Mouse (Mus musculus) E14TG2a.4 (cell line): ENCODE results near the gene Dcdc2a.

Experiments
- H3K27me3 ChIP-seq: 2 replicates; pipeline ENCODE4 v1.6.1; 2014; ENCODE audit warnings: low read length, control low read depth; ENCODE audit not compliant: insufficient read depth
- H3K36me3 ChIP-seq: 2 replicates; pipeline ENCODE4 v1.6.1; 2014; ENCODE audit warnings: low read length, control low read depth; ENCODE audit not compliant: insufficient read depth
- H3K4me1 ChIP-seq: replicated peaks from 2 replicates; pipeline ENCODE4 v1.6.1; 2014; ENCODE audit warnings: low read depth, low read length, control low read depth
- H3K4me3 ChIP-seq: replicated peaks from 2 replicates; pipeline ENCODE4 v1.5.1; 2014; ENCODE audit warnings: mild to moderate bottlenecking, low read length
- H3K9me3 ChIP-seq: 2 replicates; pipeline ENCODE4 v1.6.1; 2014; ENCODE audit warnings: low read length, control low read depth
- CTCF ChIP-seq: conservative IDR thresholded peaks from 2 replicates; pipeline ENCODE4 v1.5.1; 2014; ENCODE audit warnings: low read length
- NANOG ChIP-seq: IDR thresholded peaks from 2 replicates; pipeline ENCODE4 v1.6.1; 2014; ENCODE audit warnings: borderline replicate concordance, low read length, mixed read lengths
- POU5F1 ChIP-seq: IDR thresholded peaks from 2 replicates; pipeline ENCODE4 v1.6.1; 2014; ENCODE audit warnings: low read length, borderline replicate concordance

Gene Dcdc2a

GRCm38 (mm10) chr13:25105671-25106070 is 49.9 kb downstream of the Dcdc2a start:
- peaks cover 5% of the 10 kb centered on the region; the same call in 1 of the 2 replicates for H3K27me3 ChIP-seq
- peaks cover 7% of the 10 kb centered on the region for H3K4me1 ChIP-seq
- no peak overlapping the region for H3K4me3 ChIP-seq
- no peaks in the 10 kb centered on the region for H3K36me3 ChIP-seq
- TF ChIP-seq NANOG: no peak
- no peak for TF ChIP-seq POU5F1
- TF ChIP-seq CTCF: no peak
- H3K9me3 ChIP-seq: no peaks in the 10 kb centered on the region

GRCm38 (mm10) chr13:25106740-25107139 is 50.9 kb downstream of the Dcdc2a start:
- H3K4me1 ChIP-seq: peaks cover 7% of the 10 kb centered on the region
- H3K27me3 ChIP-seq: peaks cover 1% of the 10 kb centered on the region; the same call in 1 of the 2 replicates
- H3K36me3 ChIP-seq: no peaks in the 10 kb centered on the region
- no peak overlapping the region for H3K4me3 ChIP-seq
- no peak for TF ChIP-seq NANOG
- TF ChIP-seq CTCF: no peak
- TF ChIP-seq POU5F1: no peak
- H3K9me3 ChIP-seq: no peaks in the 10 kb centered on the region

- no peak overlapping the region for H3K4me3 ChIP-seq
- H3K4me1 ChIP-seq: no peaks in the 10 kb centered on the region
- no peaks in the 10 kb centered on the region for H3K9me3 ChIP-seq
- no peaks in the 10 kb centered on the region for H3K36me3 ChIP-seq
- TF ChIP-seq POU5F1 (no peak), NANOG (no peak), CTCF (no peak)
- no peaks in the 10 kb centered on the region for H3K27me3 ChIP-seq
These were observed 52.5 kb downstream of the Dcdc2a start for GRCm38 (mm10) chr13:25108353-25108752.

DNA sequence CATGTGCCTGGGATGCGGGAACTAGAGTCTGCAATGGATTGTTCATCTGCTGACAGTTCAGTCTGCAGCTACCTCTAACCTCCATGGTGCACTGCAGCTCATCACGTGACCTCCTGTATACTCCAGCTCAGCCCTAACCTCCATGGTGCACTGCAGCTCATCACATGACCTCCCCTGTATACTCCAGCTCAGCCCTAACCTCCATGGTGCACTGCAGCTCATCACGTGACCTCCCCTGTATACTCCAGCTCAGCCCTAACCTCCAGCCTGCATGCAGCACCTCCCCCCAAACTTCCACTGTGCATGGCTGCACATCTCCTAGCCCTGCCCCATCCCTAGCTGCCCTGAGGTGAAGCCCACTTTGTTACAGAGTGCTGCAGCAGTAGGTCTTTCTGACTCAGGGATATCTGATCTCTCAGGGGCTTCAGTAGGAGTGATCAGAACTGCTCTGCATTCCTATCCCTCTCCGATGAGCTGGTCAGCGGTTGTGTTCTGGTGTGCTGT is 54.8 kb downstream of the Dcdc2a start:
- no peak overlapping the region for H3K4me3 ChIP-seq
- peaks cover 6% of the 10 kb centered on the region for H3K4me1 ChIP-seq
- no peak for TF ChIP-seq NANOG
- no peak for TF ChIP-seq CTCF
- TF ChIP-seq POU5F1: no peak
- no peaks in the 10 kb centered on the region for H3K36me3 ChIP-seq
- H3K9me3 ChIP-seq: no peaks in the 10 kb centered on the region
- H3K27me3 ChIP-seq: 0 out of 2 replicates have a peak, but pooled peaks cover 5% of the 10 kb centered on the region

DNA sequence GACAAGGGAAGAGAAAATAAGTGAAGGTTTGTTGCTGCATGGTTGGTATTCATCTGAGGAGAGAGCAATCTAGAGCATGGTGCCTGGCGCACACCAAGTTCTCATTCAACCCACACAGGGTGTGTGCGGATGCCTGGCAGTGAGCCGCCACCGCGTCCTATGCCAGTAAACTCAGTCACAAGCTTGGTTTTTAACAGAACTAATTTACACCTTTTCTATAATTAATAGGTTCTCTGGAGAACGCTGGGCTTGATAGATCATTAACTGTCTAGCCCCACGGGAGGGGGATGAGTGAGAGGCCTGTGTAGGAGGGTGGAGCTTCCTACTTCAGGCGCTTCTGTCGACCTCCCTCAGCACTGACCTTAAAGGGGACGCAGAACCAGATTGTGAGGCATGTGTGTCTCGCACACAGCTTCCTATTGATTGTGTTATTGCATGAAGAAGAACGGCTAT is 59.7 kb downstream of the Dcdc2a start:
- Histone ChIP-seq H3K4me3 (no peak overlapping the region), H3K4me1 (peaks cover 8% of the 10 kb centered on the region), H3K9me3 (no peaks in the 10 kb centered on the region), H3K27me3 (0 out of 2 replicates have a peak, but pooled peaks cover 5% of the 10 kb centered on the region), H3K36me3 (no peaks in the 10 kb centered on the region)
- no peak for TF ChIP-seq POU5F1
- TF ChIP-seq CTCF: no peak
- TF ChIP-seq NANOG: no peak

DNA sequence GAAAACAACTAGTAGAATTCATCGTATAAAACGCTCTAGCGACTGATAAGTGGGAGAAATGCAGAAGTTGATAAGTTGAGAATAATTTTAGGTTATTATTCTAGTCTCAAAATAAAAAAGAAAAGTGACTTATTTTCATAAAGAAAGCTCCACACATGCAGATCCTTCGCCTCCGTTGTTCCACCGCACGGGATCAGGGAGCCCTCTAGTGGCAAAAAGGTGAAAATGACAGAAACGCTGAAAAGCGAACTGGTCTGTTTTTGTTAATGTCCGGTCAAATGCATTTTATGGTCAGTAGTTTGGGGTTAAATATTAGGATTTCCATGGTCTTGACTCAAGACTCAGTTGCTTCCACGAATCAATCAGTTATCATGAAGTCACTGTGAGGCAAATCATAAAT is 60.2 kb downstream of the Dcdc2a start:
- H3K27me3 ChIP-seq: 0 out of 2 replicates have a peak, but pooled peaks cover 5% of the 10 kb centered on the region
- H3K9me3 ChIP-seq: no peaks in the 10 kb centered on the region
- TF ChIP-seq CTCF (peak; percentile 83), POU5F1 (no peak)
- no peak overlapping the region for H3K4me3 ChIP-seq
- no peaks in the 10 kb centered on the region for H3K36me3 ChIP-seq
- H3K4me1 ChIP-seq: peaks cover 8% of the 10 kb centered on the region

- no peaks in the 10 kb centered on the region for H3K4me1 ChIP-seq
- H3K4me3 ChIP-seq: no peak overlapping the region
- H3K36me3 ChIP-seq: no peaks in the 10 kb centered on the region
- H3K27me3 ChIP-seq: no peaks in the 10 kb centered on the region
- TF ChIP-seq CTCF: no peak
- no peak for TF ChIP-seq POU5F1
- TF ChIP-seq NANOG: no peak
- peaks cover 19% of the 10 kb centered on the region for H3K9me3 ChIP-seq
These were observed 67.0 kb downstream of the Dcdc2a start for GRCm38 (mm10) chr13:25122740-25123335.

DNA sequence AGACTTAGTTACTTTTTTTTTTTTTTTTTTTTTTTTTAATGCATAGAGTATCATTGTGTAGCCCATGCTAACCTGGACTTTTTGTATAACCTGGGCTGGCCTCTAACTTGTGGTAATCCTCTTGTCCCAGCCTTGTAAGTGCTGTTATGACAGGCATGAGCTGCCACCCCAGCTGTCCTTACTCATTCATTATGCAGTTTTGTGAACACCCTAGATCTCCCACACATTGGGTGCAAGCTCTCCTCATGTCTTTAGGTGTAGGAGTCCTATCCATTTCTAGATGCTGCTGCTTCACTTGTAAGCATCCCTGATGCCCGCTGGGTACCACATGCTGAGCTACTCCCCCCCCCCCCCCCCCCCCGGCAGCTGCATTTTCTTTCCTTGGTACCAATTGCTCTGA is 71.4 kb downstream of the Dcdc2a start:
- no peaks in the 10 kb centered on the region; the same call in 1 of the 2 replicates for H3K27me3 ChIP-seq
- peaks cover 14% of the 10 kb centered on the region for H3K9me3 ChIP-seq
- TF ChIP-seq POU5F1: no peak
- TF ChIP-seq NANOG: no peak
- TF ChIP-seq CTCF: no peak
- no peaks in the 10 kb centered on the region for H3K36me3 ChIP-seq
- H3K4me3 ChIP-seq: no peak overlapping the region
- no peaks in the 10 kb centered on the region for H3K4me1 ChIP-seq

DNA sequence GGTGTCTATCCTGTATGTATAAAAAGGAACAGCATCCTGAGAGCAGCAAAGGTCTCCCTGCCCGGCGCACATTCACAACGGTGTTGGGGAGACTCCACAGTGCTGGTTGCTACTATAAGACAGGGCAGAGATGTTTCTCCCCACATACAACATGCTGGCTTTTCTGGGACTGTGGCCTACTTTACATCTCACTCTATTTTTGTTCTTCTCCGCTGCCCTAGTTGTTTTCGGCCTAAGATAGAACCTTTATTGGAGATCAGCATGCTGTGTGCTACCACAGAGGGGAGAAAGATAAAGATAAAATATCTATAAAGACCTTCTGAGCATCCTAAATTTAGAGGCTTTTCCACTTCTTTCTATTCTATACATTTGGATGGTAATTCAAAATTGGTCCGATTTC is 72.0 kb downstream of the Dcdc2a start:
- H3K9me3 ChIP-seq: peaks cover 10% of the 10 kb centered on the region
- no peaks in the 10 kb centered on the region for H3K4me1 ChIP-seq
- no peaks in the 10 kb centered on the region; the same call in 1 of the 2 replicates for H3K27me3 ChIP-seq
- H3K36me3 ChIP-seq: no peaks in the 10 kb centered on the region
- no peak overlapping the region for H3K4me3 ChIP-seq
- no peak for TF ChIP-seq NANOG
- no peak for TF ChIP-seq CTCF
- TF ChIP-seq POU5F1: no peak
